ENCODE assay signal across 21 mouse cellular contexts in the genomic region with DNA sequence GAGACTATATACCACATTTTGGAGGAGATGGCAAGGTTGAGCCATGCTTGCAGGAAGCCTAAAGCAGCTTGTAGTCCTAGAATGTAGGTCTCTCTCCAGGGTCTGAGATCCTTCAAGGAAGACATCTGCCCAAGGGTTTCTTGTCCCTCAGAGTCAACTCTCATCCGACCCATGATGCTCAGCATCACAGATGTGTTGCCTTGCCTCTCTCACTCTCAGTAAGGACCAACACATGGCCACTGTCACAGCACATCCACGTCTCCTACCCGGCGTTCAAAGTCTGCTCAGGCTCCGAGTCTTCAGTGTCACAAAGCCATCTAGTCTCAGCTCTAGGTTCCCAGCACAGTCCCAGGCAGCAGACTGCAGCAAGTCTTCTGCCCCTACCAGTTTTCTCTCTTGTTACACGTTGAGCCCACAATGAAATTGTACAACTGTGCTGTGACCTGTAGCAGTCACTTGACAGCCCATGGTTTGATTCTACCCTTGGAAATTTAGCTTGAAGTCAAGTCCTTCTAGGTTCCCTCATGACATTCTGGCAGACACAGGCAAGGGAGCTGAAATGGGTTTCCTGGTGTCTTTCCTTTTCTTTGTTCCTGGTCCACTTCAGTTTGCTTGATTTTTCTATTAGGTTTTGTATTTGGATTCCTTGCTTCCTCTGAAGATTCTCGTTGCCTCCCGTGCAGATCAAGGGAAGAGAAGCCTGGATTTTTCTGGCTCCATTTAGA. TPM values are rescaled to one million over a fixed set of nuclear protein-coding genes. Genes with fewer than 3 reads are reported as not detected.
DNase-seq lines count a peak whose midpoint lies in the region; ATAC-seq and TF ChIP-seq lines count a peak whose summit lies in the region.
"Had no signal": no experiment of that assay in that cellular context is flagged by ENCODE, and none has a peak within 500 bp of the region (broad histone marks: within the 10 kb centered on the region; RNA-seq: fewer than 3 reads in every experiment).

No protein-coding gene starts in this region.

- no peak for TF ChIP-seq CTCF in intestine, postnatal 0 days (IDR thresholded peaks at IDR 0.05; ENCODE audit: low read depth)

- H3K4me2 ChIP-seq in intestine, embryonic 14.5 days (ENCODE audit: low read length): no peak overlapping the region
- H3K4me2 ChIP-seq in intestine, postnatal 0 days (replicated peaks; ENCODE audit: low read depth): no peak overlapping the region
- H3K4me2 ChIP-seq in neural tube, embryonic 15.5 days: no peak overlapping the region
- H3K4me2 ChIP-seq: embryonic facial prominence, embryonic 12.5 days; limb, embryonic 13.5 days; midbrain, embryonic 12.5 days; neural tube, embryonic 12.5 days had no signal

- ATAC-seq in intestine, embryonic 14.5 days (replicated peaks; ENCODE audit: low FRiP score, low TSS enrichment, low read depth): no peak
- ATAC-seq in intestine, postnatal 0 days: no peak
- ATAC-seq in neural tube, embryonic 15.5 days (ENCODE audit: low FRiP score): no peak
- ATAC-seq: hindbrain, postnatal 0 days had no signal

- no peak overlapping the region for H3K9ac ChIP-seq in intestine, embryonic 14.5 days (ENCODE audit: low read length)
- H3K9ac ChIP-seq in intestine, postnatal 0 days (ENCODE audit: low read depth, low read length): no peak overlapping the region
- no peak overlapping the region for H3K9ac ChIP-seq in neural tube, embryonic 15.5 days (replicated peaks)
- H3K9ac ChIP-seq: embryonic facial prominence, embryonic 12.5 days; limb, embryonic 13.5 days; midbrain, embryonic 12.5 days; neural tube, embryonic 12.5 days had no signal

- no peak overlapping the region for H3K27ac ChIP-seq in intestine, embryonic 14.5 days (ENCODE audit: low read depth)
- H3K27ac ChIP-seq in intestine, postnatal 0 days (ENCODE audit: low read depth, low read length): no peak overlapping the region
- H3K27ac ChIP-seq in neural tube, embryonic 15.5 days (replicated peaks): no peak overlapping the region
- H3K27ac ChIP-seq in embryonic facial prominence, embryonic 10.5 days (replicated peaks): no peak overlapping the region
- H3K27ac ChIP-seq: embryonic facial prominence, embryonic 12.5 days; heart, adult 2 months; hindbrain, postnatal 0 days; limb, embryonic 13.5 days; midbrain, embryonic 12.5 days; neural tube, embryonic 12.5 days had no signal

- H3K9me3 ChIP-seq in intestine, embryonic 14.5 days (ENCODE audit: control insufficient read depth, low read length): peaks cover 60% of the 10 kb centered on the region
- H3K9me3 ChIP-seq in intestine, postnatal 0 days (ENCODE audit: control insufficient read depth): peaks cover 45% of the 10 kb centered on the region
- H3K9me3 ChIP-seq in neural tube, embryonic 15.5 days (replicated peaks): peaks cover 85% of the 10 kb centered on the region
- H3K9me3 ChIP-seq in embryonic facial prominence, embryonic 10.5 days: peaks cover 97% of the 10 kb centered on the region

- peak; percentile 60 for DNase-seq in intestine, embryonic 14.5 days (ENCODE audit: low spot score)
- DNase-seq in neural tube, embryonic 10.5 days (ENCODE audit: extremely low spot score, low spot score): peak; percentile 15
- peak; percentile 13 for DNase-seq in embryonic facial prominence, embryonic 10.5 days (ENCODE audit: low spot score)
- DNase-seq in yolk sac, embryonic 10.5 days (ENCODE audit: low spot score): peak; percentile 29
- DNase-seq in spleen, adult 18-20 months: no peak
- DNase-seq in right cerebral cortex, postnatal 10 days (ENCODE audit: low spot score in 2 of 2): no peak
- DNase-seq: adrenal gland, adult 8-10 months; cerebellum, adult 9-11 months; heart, adult 2 months; heart, postnatal 10 days; layer of hippocampus, adult 9-11 months; thymus, adult 18-20 months had no signal

- H3K4me3 ChIP-seq in intestine, embryonic 14.5 days (ENCODE audit: low read depth, low read length): no peak overlapping the region
- H3K4me3 ChIP-seq in intestine, postnatal 0 days (ENCODE audit: low read depth, low read length): no peak overlapping the region
- H3K4me3 ChIP-seq in neural tube, embryonic 15.5 days (replicated peaks): no peak overlapping the region
- no peak overlapping the region for H3K4me3 ChIP-seq in embryonic facial prominence, embryonic 10.5 days
- H3K4me3 ChIP-seq: embryonic facial prominence, embryonic 12.5 days; heart, adult 2 months; limb, embryonic 13.5 days; midbrain, embryonic 12.5 days; neural tube, embryonic 12.5 days had no signal

- 61% methylated on average over 8 of the region's 8 CpGs for WGBS in intestine, embryonic 14.5 days
- WGBS in intestine, postnatal 0 days: 63% methylated on average over 8 of the region's 8 CpGs
- 63% methylated on average over 8 of the region's 8 CpGs for WGBS in neural tube, embryonic 15.5 days
- 61% methylated on average over 8 of the region's 8 CpGs for WGBS in embryonic facial prominence, embryonic 10.5 days

- no peaks in the 10 kb centered on the region for H3K27me3 ChIP-seq in intestine, embryonic 14.5 days (replicated peaks; ENCODE audit: control insufficient read depth, insufficient read depth, low read length)
- H3K27me3 ChIP-seq in intestine, postnatal 0 days (replicated peaks; ENCODE audit: control insufficient read depth, insufficient read depth, low read length): no peaks in the 10 kb centered on the region
- no peaks in the 10 kb centered on the region for H3K27me3 ChIP-seq in neural tube, embryonic 15.5 days (replicated peaks)
- H3K27me3 ChIP-seq in embryonic facial prominence, embryonic 10.5 days (replicated peaks; ENCODE audit: low read depth, poor library complexity, severe bottlenecking): no peaks in the 10 kb centered on the region
- H3K27me3 ChIP-seq: embryonic facial prominence, embryonic 12.5 days; limb, embryonic 13.5 days; midbrain, embryonic 12.5 days; neural tube, embryonic 12.5 days had no signal

- no peaks in the 10 kb centered on the region for H3K4me1 ChIP-seq in intestine, embryonic 14.5 days (replicated peaks; ENCODE audit: control insufficient read depth, insufficient read depth, low read length)
- H3K4me1 ChIP-seq in intestine, postnatal 0 days (replicated peaks; ENCODE audit: control insufficient read depth, insufficient read depth, low read length): no peaks in the 10 kb centered on the region
- no peaks in the 10 kb centered on the region for H3K4me1 ChIP-seq in neural tube, embryonic 15.5 days
- no peaks in the 10 kb centered on the region for H3K4me1 ChIP-seq in embryonic facial prominence, embryonic 10.5 days
- H3K4me1 ChIP-seq: embryonic facial prominence, embryonic 12.5 days; limb, embryonic 13.5 days; midbrain, embryonic 12.5 days; neural tube, embryonic 12.5 days had no signal

- H3K36me3 ChIP-seq in intestine, embryonic 14.5 days (ENCODE audit: control insufficient read depth, insufficient read depth, low read length): no peaks in the 10 kb centered on the region
- H3K36me3 ChIP-seq in intestine, postnatal 0 days (ENCODE audit: control insufficient read depth, insufficient read depth): no peaks in the 10 kb centered on the region
- H3K36me3 ChIP-seq in neural tube, embryonic 15.5 days: no peaks in the 10 kb centered on the region
- no peaks in the 10 kb centered on the region for H3K36me3 ChIP-seq in embryonic facial prominence, embryonic 10.5 days (replicated peaks)
- H3K36me3 ChIP-seq: embryonic facial prominence, embryonic 12.5 days; limb, embryonic 13.5 days; midbrain, embryonic 12.5 days; neural tube, embryonic 12.5 days had no signal

RNA-seq across cellular contexts. Expression of a gene that starts 27.0 kb away (rescaled TPM):
- not detected in 2 replicates for polyA plus RNA-seq in intestine, embryonic 14.5 days (2014; fragmentation: Nextera tagmentation; extraction: Ambion mirVana)
- not detected in 2 replicates for polyA plus RNA-seq in intestine, postnatal 0 days (2015; fragmentation: Nextera tagmentation; extraction: Ambion mirVana)
- polyA plus RNA-seq in neural tube, embryonic 15.5 days (2015; fragmentation: Nextera tagmentation; extraction: Ambion mirVana): 0.11 and 0.14 TPM in 2 replicates
- not detected in 2 replicates for polyA plus RNA-seq in embryonic facial prominence, embryonic 10.5 days (2016; fragmentation: Nextera tagmentation; extraction: Ambion mirVana)
- polyA plus RNA-seq: embryonic facial prominence, embryonic 12.5 days; forebrain, embryonic 11.5 days; heart, adult 2 months; kidney, embryonic 14.5 days; limb, embryonic 13.5 days; midbrain, embryonic 12.5 days; neural tube, embryonic 12.5 days had no signal

RNA-seq across cellular contexts. Expression of a gene that starts 27.0 kb away (rescaled TPM):
- polyA plus RNA-seq in intestine, embryonic 14.5 days (2014; fragmentation: Nextera tagmentation; extraction: Ambion mirVana): 182 and 203 TPM in 2 replicates
- polyA plus RNA-seq in intestine, postnatal 0 days (2015; fragmentation: Nextera tagmentation; extraction: Ambion mirVana): 29.1 and 30.8 TPM in 2 replicates
- 63.6 and 84.0 TPM in 2 replicates for polyA plus RNA-seq in neural tube, embryonic 15.5 days (2015; fragmentation: Nextera tagmentation; extraction: Ambion mirVana)
- polyA plus RNA-seq in embryonic facial prominence, embryonic 10.5 days (2016; fragmentation: Nextera tagmentation; extraction: Ambion mirVana): 219 and 220 TPM in 2 replicates

Comparison
In these comparisons a context has a peak if more than half of its experiments do, and no peak if none do; other contexts are left out.
1. DNase-seq: peak in intestine, embryonic 14.5 days (single experiment), neural tube, embryonic 10.5 days (single experiment), embryonic facial prominence, embryonic 10.5 days (single experiment) and yolk sac, embryonic 10.5 days (single experiment); none in spleen, adult 18-20 months (0 of 2) and right cerebral cortex, postnatal 10 days (0 of 2).